Mouse (Mus musculus): ENCODE measurements around the gene S100a3.

Gene S100a3

DNA sequence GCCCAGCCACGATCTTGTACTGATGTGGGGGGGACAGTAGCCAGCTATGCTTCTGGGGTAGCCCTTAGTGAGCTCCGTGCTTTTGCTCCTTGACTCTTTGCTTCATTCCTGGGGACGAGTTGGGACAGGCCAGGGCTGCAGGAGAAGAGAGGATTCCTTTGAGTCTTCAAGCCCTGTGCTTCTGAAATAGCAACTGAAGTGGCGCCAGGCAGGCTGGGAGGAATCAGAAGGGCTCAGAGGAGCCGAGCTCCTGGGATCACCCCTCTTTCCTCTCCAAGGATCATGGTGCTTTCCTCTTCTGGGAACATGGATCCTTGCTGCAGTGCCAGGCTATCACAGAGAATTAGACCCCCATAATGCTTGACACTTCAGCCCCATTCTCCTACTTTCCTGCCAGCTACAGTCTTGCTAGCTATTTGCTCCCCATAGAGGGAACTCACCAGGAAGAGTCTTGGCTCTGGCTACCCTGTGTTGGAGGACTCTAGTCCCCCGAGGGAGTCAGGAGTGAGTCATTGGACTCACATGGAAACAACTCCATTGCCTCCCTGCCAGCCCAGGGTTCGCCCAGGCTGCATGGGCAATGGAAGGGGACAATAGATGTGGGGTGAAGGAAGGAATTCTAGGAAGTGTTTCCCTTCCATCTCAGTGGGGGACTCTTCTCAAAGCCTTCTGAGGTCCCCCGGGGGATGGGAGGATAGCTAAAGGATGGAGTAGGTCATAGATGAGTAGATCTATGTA is 40.2 kb downstream of the S100a3 start:
- DNase-seq (ENCODE audit: low read depth, low spot score): peak; percentile 63

- no peak for DNase-seq (ENCODE audit: low read depth, low spot score)
Observed at GRCm38 (mm10) chr3:90601486-90602110, 41.2 kb downstream of the S100a3 start, which contains the start of gene Gm42674. Gene Gm42674, plus strand, starts transcription at chr3:90601904.

DNA sequence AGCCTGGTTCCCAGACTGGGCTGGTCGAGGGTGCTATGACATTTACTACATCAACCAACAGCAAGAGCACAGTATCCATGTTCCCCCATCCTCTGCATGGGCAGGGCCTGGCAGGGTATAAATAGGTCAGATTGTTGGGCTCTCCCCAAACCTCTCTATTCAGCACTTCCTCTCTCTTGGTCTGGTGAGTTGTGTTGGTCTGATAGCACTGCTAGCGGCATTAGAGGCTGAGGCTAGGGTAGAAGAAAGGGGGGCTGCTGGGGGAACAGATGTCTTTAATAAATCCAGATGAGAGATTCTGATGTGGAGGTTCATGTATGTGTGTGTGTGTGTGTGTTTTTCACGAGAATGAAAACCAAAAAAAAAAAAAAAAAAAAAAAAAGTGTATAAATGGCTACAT is 43.2 kb downstream of the S100a3 start, which contains the start of gene S100a4:
Gene S100a4 (plus strand): TSS at position 149 of the 400 bp plus-strand sequence.
- DNase-seq (ENCODE audit: low read depth, low spot score): no peak

DNA sequence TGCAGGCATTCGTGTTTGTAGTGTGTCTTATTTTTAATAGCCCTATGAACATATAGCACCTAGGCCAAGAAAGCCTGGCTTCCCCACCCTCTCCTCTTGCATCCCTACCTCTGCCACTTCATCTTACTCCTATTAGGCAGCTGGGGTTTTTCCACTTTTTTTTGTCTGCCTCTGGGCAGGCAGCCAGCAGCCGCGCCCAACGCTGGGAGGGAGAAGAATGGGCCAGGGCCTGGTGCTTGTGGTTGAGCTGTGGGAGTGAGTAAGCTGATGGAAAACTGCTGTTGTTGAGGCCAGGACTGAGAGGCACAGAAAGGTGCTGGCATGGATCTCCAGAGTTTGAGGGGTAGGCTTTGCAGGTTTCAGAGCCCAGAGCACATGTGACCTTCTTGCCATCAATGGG is 44.0 kb downstream of the S100a3 start:
- DNase-seq (ENCODE audit: low read depth, low spot score): peak; percentile 84

GRCm38 (mm10) chr3:90605049-90605448 is 44.7 kb downstream of the S100a3 start:
- no peak for DNase-seq (ENCODE audit: low read depth, low spot score)

GRCm38 (mm10) chr3:90605736-90606135 is 45.4 kb downstream of the S100a3 start:
- no peak for DNase-seq (ENCODE audit: low read depth, low spot score)

- DNase-seq (ENCODE audit: low read depth, low spot score): peak; percentile 79
Observed at GRCm38 (mm10) chr3:90606185-90606584, 45.8 kb downstream of the S100a3 start.

DNA sequence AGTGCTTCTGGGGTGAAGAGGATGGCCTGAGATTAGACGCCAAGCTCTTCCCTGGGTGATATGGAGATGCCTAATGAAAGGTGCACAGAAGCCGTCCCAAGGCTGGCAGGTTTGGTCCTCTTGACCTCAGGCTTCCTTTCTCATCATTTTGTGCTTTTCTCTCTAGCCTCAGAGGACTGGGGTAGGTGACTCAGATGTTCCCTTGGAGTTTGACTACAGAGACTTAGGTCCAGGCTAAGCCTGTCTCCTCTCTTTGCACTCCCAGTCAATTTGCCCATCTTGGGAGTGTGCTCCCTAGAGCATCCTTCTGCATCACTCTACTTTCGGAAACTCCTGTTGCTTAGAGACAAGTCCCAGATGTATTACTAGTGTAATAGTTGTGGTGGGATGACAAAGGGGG is 47.0 kb downstream of the S100a3 start:
- DNase-seq (ENCODE audit: low read depth, low spot score): no peak

DNA sequence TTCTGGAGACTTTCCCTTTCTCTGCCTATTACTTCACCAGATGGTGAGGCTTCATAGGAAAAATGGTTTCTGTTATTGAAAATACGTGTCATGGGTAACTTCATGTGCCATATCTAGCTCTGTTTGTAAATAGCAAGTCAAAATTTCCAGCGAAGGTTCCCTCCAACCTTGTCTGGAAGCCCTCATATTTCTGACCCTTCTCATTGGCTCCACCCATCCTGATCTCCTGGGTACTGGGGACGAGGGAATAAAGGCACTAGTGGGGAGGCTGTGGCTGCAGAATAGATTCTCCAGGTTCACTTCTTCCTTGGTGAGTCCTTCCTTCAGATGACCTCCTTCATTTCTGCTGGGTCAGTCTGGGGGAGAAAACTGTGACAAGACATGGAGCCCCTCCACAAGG is 47.8 kb downstream of the S100a3 start, which contains the start of gene S100a5:
Gene S100a5 (plus strand): TSS at position 301 of the 400 bp plus-strand sequence.
- DNase-seq (ENCODE audit: low read depth, low spot score): no peak

- no peak for DNase-seq (ENCODE audit: low read depth, low spot score)
Observed at GRCm38 (mm10) chr3:90609102-90609501, 48.7 kb downstream of the S100a3 start.

- no peak for DNase-seq (ENCODE audit: low read depth, low spot score)
Observed at GRCm38 (mm10) chr3:90611494-90611893, 51.1 kb downstream of the S100a3 start.

DNA sequence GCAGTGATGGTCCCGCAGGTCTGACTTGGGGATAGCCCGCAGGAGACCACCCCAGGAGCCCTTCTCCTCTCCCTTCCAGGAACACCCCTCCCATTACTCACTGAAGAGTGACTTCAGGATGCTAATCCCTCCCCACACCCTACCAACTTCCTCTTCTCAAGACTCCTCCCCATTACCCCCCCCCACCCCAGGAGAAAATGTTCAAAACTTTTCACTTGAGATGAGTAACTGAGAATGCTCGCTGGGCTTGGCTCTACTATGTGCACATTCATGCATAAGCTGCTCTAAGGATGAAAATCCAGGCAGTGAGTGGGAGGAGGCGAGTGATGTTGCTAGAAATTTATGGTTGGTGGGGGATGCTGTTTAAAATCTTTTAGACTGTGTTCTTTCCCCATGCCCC is 51.7 kb downstream of the S100a3 start:
- DNase-seq (ENCODE audit: low read depth, low spot score): peak; percentile 59

GRCm38 (mm10) chr3:90612728-90613291 is 52.4 kb downstream of the S100a3 start, which contains the start of gene S100a6:
Gene S100a6, plus strand, starts transcription at chr3:90612882.
- DNase-seq (ENCODE audit: low read depth, low spot score): peak; percentile 86

- no peak for DNase-seq (ENCODE audit: low read depth, low spot score)
Observed at GRCm38 (mm10) chr3:90613461-90614147, 53.2 kb downstream of the S100a3 start.

- DNase-seq (ENCODE audit: low read depth, low spot score): no peak
Observed at GRCm38 (mm10) chr3:90614148-90614530, 53.8 kb downstream of the S100a3 start.

DNA sequence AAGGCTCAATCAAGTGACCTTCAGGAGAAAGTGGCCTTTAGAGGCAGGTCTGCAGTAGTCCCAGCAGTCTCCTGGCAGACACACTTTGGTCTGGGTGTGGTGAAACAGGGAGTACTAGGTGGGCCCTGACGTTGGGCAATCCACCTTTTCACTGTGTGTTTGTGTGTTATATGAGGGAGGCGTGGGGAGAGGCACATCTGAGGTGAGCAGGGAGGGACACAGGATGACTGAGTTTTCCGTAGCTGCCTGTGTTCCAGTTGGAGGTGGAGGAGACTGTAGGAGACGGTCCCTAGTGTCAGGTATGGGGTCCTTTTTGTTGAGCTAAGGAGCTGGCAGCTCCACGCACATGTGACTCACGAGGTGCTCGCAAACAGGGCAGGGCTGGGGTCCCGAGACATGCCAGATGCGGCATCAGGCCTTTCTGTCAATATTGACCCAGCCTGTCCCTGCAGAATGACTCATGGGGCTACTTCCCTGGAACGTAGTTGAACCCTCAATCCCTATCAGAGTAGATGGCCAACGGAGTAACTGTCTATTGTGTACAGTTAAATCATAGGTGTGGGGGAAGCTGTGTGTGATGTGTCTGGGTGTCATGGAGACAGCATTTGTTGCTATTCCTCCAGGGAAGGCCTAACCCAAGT is 54.4 kb downstream of the S100a3 start:
- DNase-seq (ENCODE audit: low read depth, low spot score): no peak

DNA sequence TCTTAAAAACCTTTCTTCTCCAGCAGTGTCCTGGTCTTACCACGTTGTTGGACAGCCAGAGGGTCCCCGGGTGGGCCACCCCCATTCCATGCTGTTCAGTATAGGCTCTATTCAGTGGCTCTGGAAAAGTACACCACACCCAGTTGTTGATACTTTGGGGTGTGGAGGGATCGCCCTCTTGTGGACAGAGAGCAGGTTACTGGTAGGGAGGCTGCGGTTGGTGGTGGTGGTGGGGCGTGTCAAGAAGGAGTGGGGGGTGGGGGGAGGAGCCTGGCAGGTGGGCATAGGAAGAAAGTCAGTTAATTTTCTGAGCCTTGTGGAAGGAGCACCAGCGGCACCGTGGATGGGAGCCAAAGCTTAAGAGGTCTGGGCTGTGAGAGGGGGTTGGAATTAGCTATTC is 55.0 kb downstream of the S100a3 start:
- DNase-seq (ENCODE audit: low read depth, low spot score): peak; percentile 70

GRCm38 (mm10) chr3:90615911-90616310 is 55.5 kb downstream of the S100a3 start:
- DNase-seq (ENCODE audit: low read depth, low spot score): no peak

- no peak for DNase-seq (ENCODE audit: low read depth, low spot score)
Observed at GRCm38 (mm10) chr3:90617586-90617985, 57.2 kb downstream of the S100a3 start.

- no peak for DNase-seq (ENCODE audit: low read depth, low spot score)
Observed at GRCm38 (mm10) chr3:90621552-90621951, 61.2 kb downstream of the S100a3 start.

DNA sequence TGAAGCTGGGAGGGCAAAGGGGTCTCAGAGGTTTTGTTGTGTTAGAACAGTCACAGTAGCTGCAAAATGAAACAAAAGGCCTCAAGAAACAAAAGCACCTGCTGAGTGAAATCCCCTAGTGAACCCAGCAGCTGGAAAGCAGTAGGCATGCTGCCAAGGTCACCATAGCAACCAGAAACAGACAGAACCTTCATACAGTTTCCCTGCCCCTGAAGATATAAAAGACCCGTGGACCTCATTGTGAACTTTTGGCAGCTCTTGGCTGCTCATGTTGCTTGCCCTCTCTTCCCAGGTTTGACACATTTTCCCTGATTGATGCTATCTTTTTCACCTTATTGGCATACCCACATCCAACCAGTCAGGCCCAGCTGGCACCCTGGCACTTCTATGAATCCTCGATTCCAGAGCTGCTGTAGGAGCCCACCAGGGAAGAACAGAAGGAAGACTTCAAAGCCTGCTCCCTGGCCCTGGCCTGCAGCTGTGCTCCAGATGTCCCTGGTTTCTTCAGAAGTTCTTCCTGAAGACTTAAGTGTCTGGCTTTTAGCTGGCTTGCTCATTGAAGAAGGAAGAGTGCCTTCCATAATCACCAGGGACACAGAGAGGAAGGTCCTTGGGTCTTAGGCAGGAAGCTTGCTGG is 63.2 kb downstream of the S100a3 start:
- DNase-seq (ENCODE audit: low read depth, low spot score): no peak

Data from skeletal muscle tissue, adult 2 months (tissue).